Mouse (Mus musculus): Measurements from ENCODE around the gene Fgf15. TPM values are rescaled to one million over a fixed set of nuclear protein-coding genes. Genes with fewer than 3 reads are reported as not detected.

The Fgf15 gene
- total and polyA plus RNA-seq, 3 experiments: 16.6 to 19.1 TPM; not detected in 1

- Histone ChIP-seq H3K27me3 (ENCODE audit: control insufficient read depth in 1 of 2, insufficient read depth in 2 of 2, low read length in 2 of 2) (no peaks in the 10 kb centered on the region), H3K9ac (ENCODE audit: control insufficient read depth, low read depth, low read length, poor library complexity, severe bottlenecking) (no peak overlapping the region), H3K4me3 (ENCODE audit: control insufficient read depth in 1 of 2, insufficient read depth in 1 of 2, low read depth in 2 of 2, low read length in 2 of 2) (no peak overlapping the region), H3K36me3 (ENCODE audit: control insufficient read depth in 1 of 2, insufficient read depth in 2 of 2, low read length in 2 of 2) (no peaks in the 10 kb centered on the region), H3K4me1 (ENCODE audit: control insufficient read depth in 1 of 2, insufficient read depth in 2 of 2, low read length in 2 of 2) (no peaks in the 10 kb centered on the region), H3K27ac (ENCODE audit: control insufficient read depth, low read depth, low read length) (no peak overlapping the region), H3K9me3 (replicated peaks; ENCODE audit: insufficient read depth, low read length) (no peaks in the 10 kb centered on the region), H3K79me2 (ENCODE audit: control insufficient read depth, insufficient read depth, low read length, poor library complexity) (no peaks in the 10 kb centered on the region)
- no peak for DNase-seq (ENCODE audit: low read depth, low spot score)
- TF ChIP-seq ZKSCAN1 (IDR thresholded peaks at IDR 0.05; ENCODE audit: low read depth, low read length): no peak
- no peak for TF ChIP-seq POLR2AphosphoS2 (IDR thresholded peaks at IDR 0.05; ENCODE audit: low read length)
- no peak for TF ChIP-seq NELFE (IDR thresholded peaks at IDR 0.05; ENCODE audit: low read depth, low read length)
- TF ChIP-seq USF2 (IDR thresholded peaks at IDR 0.05; ENCODE audit: borderline replicate concordance in 1 of 2, insufficient read depth in 1 of 2, low read depth in 1 of 2, low read length in 2 of 2): no peak
- no peak for TF ChIP-seq BHLHE40 (IDR thresholded peaks at IDR 0.05; ENCODE audit: borderline replicate concordance, low read depth, low read length)
- no peak for TF ChIP-seq MAX (IDR thresholded peaks at IDR 0.05; ENCODE audit: low read length)
- no peak for TF ChIP-seq MAFK (IDR thresholded peaks at IDR 0.05; ENCODE audit: borderline replicate concordance, low read depth, low read length)
- TF ChIP-seq MXI1 (IDR thresholded peaks at IDR 0.05; ENCODE audit: low read depth, low read length): no peak
- TF ChIP-seq UBTF (IDR thresholded peaks at IDR 0.05; ENCODE audit: borderline replicate concordance, insufficient read depth, low read depth, low read length): no peak
- no peak for TF ChIP-seq ZNF384 (IDR thresholded peaks at IDR 0.05; ENCODE audit: low read depth, low read length)
- TF ChIP-seq EP300 (IDR thresholded peaks at IDR 0.05; ENCODE audit: low read depth in 1 of 2, low read length in 2 of 2): no peak
- no peak for TF ChIP-seq CHD2 (IDR thresholded peaks at IDR 0.05; ENCODE audit: low read length)
Measured at GRCm38 (mm10) chr7:144938661-144939343, 42.5 kb downstream of the Fgf15 start.

GRCm38 (mm10) chr7:144939344-144940002, 43.1 kb downstream of the Fgf15 start, which contains the start of gene Ccnd1:
Gene Ccnd1 (minus strand): TSS chr7:144939925.
- Histone ChIP-seq H3K4me3 (ENCODE audit: control insufficient read depth in 1 of 2, insufficient read depth in 1 of 2, low read depth in 2 of 2, low read length in 2 of 2) (no peak within 1 kb of the TSS), H3K27ac (ENCODE audit: control insufficient read depth, low read depth, low read length) (no peak within 1 kb of the TSS), H3K9me3 (replicated peaks; ENCODE audit: insufficient read depth, low read length) (no peaks in the 10 kb centered on the region), H3K9ac (ENCODE audit: control insufficient read depth, low read depth, low read length, poor library complexity, severe bottlenecking) (no peak within 1 kb of the TSS), H3K79me2 (ENCODE audit: control insufficient read depth, insufficient read depth, low read length, poor library complexity) (no peaks in the 10 kb centered on the region), H3K27me3 (ENCODE audit: control insufficient read depth in 1 of 2, insufficient read depth in 2 of 2, low read length in 2 of 2) (no peaks in the 10 kb centered on the region), H3K4me1 (ENCODE audit: control insufficient read depth in 1 of 2, insufficient read depth in 2 of 2, low read length in 2 of 2) (no peaks in the 10 kb centered on the region), H3K36me3 (ENCODE audit: control insufficient read depth in 1 of 2, insufficient read depth in 2 of 2, low read length in 2 of 2) (no peaks in the 10 kb centered on the region)
- TF ChIP-seq E2F4 (IDR thresholded peaks at IDR 0.05; ENCODE audit: borderline replicate concordance, low read depth, low read length) (no peak), TAL1 (IDR thresholded peaks at IDR 0.05; ENCODE audit: low read length) (no peak)
- DNase-seq (ENCODE audit: low read depth, low spot score): no peak
